Mouse (Mus musculus) embryonic facial prominence, embryonic 10.5 days (tissue): ENCODE data around the gene Myo6. TPM values are rescaled to one million over a fixed set of nuclear protein-coding genes. Genes with fewer than 3 reads are reported as not detected.

Experiments used
- DNase-seq: peaks from one replicate; pipeline ENCODE4 v3.0.0-alpha.2; 2017; ENCODE audit warnings: low spot score
- H3K27ac ChIP-seq: fragments of 300-500 bp; sonication (generic); replicated peaks from 2 replicates; pipeline ENCODE4 v1.5.1; 2016; ENCODE audit warnings: mild to moderate bottlenecking
- H3K27me3 ChIP-seq: fragments of 300-500 bp; sonication (generic); replicated peaks from 2 replicates; pipeline ENCODE4 v1.6.1; 2016; ENCODE audit warnings: low read depth, mild to moderate bottlenecking; ENCODE audit not compliant: poor library complexity, severe bottlenecking
- H3K36me3 ChIP-seq: fragments of 300-500 bp; sonication (generic); replicated peaks from 2 replicates; pipeline ENCODE4 v1.6.1; 2016; ENCODE audit warnings: mild to moderate bottlenecking, moderate library complexity
- H3K4me1 ChIP-seq: fragments of 300-500 bp; sonication (generic); 2 replicates; pipeline ENCODE4 v1.6.1; 2016
- H3K4me3 ChIP-seq: fragments of 300-500 bp; sonication (generic); 2 replicates; pipeline ENCODE4 v1.5.1; 2016; ENCODE audit warnings: mild to moderate bottlenecking, moderate library complexity
- H3K9me3 ChIP-seq: fragments of 300-500 bp; sonication (generic); 2 replicates; pipeline ENCODE4 v1.6.1; 2016; ENCODE audit warnings: mild to moderate bottlenecking
- WGBS: fragments of 180-500 bp; shearing (Covaris S2); methylation state at CpG from one replicate; pipeline ENCODE4 v1.1.7; 2016; 5-methylcytosine and 5-hydroxymethylcytosine counted together
- polyA plus RNA-seq: library from polyadenylated mRNA; unstranded; fragments of >200 nt; fragmentation: Nextera tagmentation; extraction: Ambion mirVana; gene quantifications from 2 replicates; pipeline ENCODE4 v1.2.1, GENCODE M21; 2016

Gene Myo6
- polyA plus RNA-seq, 1 experiment from 2014 or later, result 10.7 TPM

DNA sequence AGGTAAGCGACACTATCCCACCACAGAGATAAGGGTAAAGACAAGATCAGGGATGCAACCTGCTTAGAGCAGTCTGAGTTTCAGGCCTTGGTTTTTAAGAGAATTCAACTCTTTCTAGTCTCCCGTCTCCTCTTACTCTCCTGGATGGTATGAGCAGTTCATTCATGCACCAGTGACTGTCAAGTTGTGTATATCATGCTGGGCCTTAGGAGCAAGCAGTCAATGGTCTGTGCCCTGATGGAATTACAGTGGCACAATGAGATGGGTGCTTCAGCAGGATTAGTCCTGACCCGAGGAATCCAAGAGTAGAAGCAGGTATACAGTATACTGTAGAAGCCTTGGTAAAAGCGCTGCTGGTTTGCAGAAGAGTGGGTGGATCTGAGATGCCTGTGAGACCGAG, 50.7 kb downstream of the Myo6 start:
- Histone ChIP-seq H3K4me3 (no peak overlapping the region), H3K27ac (no peak overlapping the region), H3K9me3 (no peaks in the 10 kb centered on the region), H3K36me3 (no peaks in the 10 kb centered on the region), H3K27me3 (no peaks in the 10 kb centered on the region), H3K4me1 (0 out of 2 replicates have a peak, but pooled peaks cover 11% of the 10 kb centered on the region)
- 87% methylated on average over 5 of the region's 5 CpGs for WGBS
- no peak for DNase-seq

DNA sequence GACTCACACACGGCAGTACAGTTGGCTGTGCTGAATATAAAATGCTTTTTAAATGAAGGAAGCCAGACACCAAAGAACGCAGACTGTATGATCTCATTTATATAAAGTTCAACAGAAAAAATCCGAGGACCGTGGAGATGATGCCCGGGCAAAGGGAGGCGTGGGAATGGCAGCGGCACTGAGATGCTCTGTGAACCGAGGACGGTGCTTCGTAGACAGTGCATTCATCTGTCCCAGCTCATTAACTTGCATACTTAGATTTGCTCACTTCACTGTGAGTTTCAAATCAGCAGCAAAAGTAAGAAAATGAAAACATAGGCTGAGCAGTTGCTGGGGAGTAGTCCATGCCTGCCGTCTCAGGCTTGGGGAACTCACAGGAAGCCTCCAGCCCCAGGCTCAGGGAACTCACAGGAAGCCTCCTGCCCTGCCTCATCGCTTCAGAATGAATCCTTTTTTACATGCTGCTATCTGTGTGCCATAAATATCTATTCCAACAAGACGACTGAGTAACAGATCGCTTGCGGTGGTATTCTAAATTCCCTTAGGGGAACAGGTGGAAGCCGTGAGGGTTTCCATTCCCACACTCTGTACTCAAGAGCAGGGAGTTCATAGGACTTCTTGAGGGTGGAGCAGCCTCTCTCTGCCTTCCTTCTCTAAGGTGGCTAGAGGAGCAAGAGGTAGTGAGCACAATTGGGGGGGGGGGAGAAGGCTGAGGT, 52.1 kb downstream of the Myo6 start:
- H3K9me3 ChIP-seq, result no peaks in the 10 kb centered on the region
- 83% methylated on average over 16 of the region's 16 CpGs for WGBS
- no peak overlapping the region for H3K4me3 ChIP-seq
- 0 out of 2 replicates have a peak, but pooled peaks cover 11% of the 10 kb centered on the region for H3K4me1 ChIP-seq
- no peak overlapping the region for H3K27ac ChIP-seq
- no peaks in the 10 kb centered on the region for H3K36me3 ChIP-seq
- H3K27me3 ChIP-seq, result no peaks in the 10 kb centered on the region
- DNase-seq, result no peak

DNA sequence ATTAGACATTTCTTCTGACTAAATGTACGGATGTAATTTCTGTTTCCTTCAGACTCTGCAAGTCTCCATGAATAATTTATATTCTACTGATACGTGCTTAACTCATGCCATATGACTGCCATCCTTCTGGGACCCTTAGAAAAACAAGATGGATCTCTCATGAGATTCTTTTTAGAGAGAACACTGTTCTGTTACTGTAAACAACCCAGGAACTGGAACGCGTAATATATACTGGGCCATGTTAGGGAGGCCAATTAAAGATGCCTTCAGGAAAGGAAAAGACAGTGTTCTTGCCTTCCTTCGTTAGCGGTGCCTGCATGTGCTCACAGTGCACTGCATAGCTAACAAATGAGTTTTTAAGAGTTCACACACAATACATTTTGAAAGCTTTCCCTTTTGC, 53.9 kb downstream of the Myo6 start:
- no peaks in the 10 kb centered on the region for H3K36me3 ChIP-seq
- no peak for DNase-seq
- H3K27me3 ChIP-seq, result no peaks in the 10 kb centered on the region
- 0 out of 2 replicates have a peak, but pooled peaks cover 11% of the 10 kb centered on the region for H3K4me1 ChIP-seq
- WGBS, result 67% methylated on average over 6 of the region's 6 CpGs
- no peak overlapping the region for H3K27ac ChIP-seq
- H3K9me3 ChIP-seq, result no peaks in the 10 kb centered on the region
- H3K4me3 ChIP-seq, result no peak overlapping the region

DNA sequence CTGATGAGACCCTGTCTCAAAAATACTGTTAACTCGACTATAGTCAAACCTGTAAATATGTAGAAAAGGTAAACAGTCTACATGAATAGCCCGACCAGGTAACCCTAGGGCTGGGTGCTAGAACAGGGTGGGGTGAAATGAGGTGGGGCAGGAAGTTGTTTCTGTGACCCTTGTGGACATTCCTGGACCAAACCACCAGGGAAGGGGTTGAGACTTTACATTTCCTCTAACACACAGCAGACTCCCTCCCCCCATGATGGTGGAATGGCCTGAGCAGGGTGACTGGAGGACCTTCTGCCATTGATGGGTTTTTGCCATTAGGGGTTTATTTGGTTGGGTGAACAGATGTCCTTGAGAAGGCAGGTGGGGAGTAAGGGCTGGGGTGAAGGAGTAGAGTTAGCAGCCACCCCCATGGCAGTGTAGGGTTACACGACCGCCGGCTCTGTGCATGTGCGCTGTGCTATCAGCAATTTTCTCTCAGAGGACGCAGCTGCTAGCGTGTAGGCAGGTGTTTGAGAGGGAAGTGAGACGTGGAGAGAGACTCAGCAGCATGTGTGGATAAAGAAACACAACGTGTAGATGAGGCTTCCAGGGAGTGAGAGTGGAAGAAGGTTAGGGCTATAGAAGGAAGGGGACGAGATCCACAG, 59.3 kb downstream of the Myo6 start:
- Histone ChIP-seq H3K9me3 (no peaks in the 10 kb centered on the region), H3K4me1 (peaks cover 8% of the 10 kb centered on the region; the same call in 1 of the 2 replicates), H3K27me3 (no peaks in the 10 kb centered on the region), H3K4me3 (no peak overlapping the region), H3K27ac (no peak overlapping the region), H3K36me3 (no peaks in the 10 kb centered on the region)
- WGBS, result 85% methylated on average over 11 of the region's 11 CpGs
- DNase-seq, result peak; percentile 20

GRCm38 (mm10) chr9:80226579-80227325, 61.9 kb downstream of the Myo6 start:
- Histone ChIP-seq H3K4me3 (no peak overlapping the region), H3K4me1 (peaks cover 5% of the 10 kb centered on the region; the same call in 1 of the 2 replicates), H3K27me3 (no peaks in the 10 kb centered on the region), H3K9me3 (no peaks in the 10 kb centered on the region), H3K36me3 (no peaks in the 10 kb centered on the region), H3K27ac (no peak overlapping the region)
- 87% methylated on average over 5 of the region's 5 CpGs for WGBS
- DNase-seq, result no peak

DNA sequence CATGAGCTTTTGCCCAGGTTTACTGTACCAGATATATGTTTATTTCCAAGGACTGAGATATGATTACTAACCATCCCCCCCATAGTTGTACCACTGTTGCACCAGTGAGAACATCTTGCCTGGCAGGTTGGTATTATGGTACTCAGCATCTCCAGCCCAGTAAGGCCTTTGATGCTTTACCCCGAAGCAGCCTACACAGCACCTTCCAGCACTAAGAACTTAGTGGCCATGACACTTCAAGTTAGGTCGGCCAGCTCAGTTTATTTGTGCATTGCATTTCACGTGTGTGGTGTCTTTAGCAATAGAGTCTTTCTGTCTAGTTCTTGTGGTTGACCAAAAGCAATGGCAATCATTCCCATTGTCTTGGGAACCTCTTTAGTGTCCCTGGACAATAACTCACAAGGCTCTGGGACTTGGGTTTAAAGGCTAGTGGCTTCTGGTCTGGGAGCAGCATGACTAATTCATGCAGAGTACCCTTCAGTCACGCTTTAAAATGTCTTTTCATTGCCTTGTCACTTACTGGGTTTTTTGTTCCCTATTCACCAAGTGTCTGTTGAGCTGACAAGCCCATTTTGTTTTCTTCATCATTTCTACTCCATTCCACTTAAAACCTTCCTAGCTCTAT, 69.1 kb downstream of the Myo6 start:
- no peaks in the 10 kb centered on the region for H3K36me3 ChIP-seq
- no peak for DNase-seq
- H3K27me3 ChIP-seq, result no peaks in the 10 kb centered on the region
- H3K27ac ChIP-seq, result no peak overlapping the region
- WGBS, result 60% methylated on average over 4 of the region's 4 CpGs
- no peaks in the 10 kb centered on the region for H3K4me1 ChIP-seq
- H3K9me3 ChIP-seq, result no peaks in the 10 kb centered on the region
- no peak overlapping the region for H3K4me3 ChIP-seq

DNA sequence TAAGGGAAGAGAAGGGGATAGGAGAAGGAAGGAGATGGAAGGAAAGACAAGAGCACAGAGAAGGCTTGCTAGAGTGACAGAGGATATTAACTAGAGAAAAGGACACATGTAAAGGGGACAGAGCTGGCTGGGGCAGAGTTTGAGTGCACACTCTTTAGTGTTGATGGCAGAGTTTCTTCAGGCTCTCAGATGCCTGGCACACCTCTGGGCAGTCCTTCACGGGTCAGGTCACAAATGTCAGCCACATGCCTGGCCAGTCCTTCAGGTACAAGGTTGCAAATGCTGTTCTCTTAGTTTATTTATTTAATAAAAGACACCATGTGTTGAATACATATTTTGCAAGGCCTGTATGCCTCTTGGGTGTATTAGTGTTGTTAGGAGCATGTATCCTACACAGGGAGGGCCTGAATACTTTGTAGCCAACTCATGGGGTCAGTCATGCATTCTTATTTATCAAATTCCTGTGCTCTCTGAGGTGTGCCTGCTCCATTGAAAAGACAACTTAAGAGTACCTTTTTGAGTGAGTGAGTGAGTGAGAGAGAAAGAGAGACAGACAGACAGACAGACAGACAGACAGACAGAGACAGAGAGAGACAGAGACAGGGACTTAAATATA, 72.5 kb downstream of the Myo6 start:
- Histone ChIP-seq H3K36me3 (no peaks in the 10 kb centered on the region), H3K4me3 (no peak overlapping the region), H3K27ac (no peak overlapping the region), H3K9me3 (peaks cover 4% of the 10 kb centered on the region; the same call in 1 of the 2 replicates), H3K27me3 (no peaks in the 10 kb centered on the region), H3K4me1 (peaks cover 6% of the 10 kb centered on the region)
- DNase-seq, result no peak
- 82% methylated on average over 1 of the region's 1 CpGs for WGBS

DNA sequence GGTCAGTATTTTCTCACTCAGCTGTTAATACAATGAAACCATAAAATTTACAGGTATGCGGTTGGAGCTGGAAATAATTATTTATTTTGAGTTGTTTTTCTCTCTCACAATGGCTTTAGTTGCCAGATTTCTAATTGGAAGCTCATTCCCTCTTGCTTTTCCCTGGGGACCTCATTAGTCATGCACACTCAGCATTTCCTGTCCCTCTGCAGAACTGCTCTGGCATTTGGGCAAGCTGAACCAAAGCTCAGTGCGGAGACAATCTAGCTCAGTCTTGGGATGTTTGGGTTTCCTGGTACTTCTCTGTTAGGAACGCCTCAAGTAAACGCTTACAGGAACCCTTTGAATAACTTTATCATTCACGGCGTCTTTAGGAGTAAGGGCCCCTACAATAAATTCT, 76.9 kb downstream of the Myo6 start:
- 42% methylated on average over 6 of the region's 6 CpGs for WGBS
- Histone ChIP-seq H3K9me3 (peaks cover 4% of the 10 kb centered on the region; the same call in 1 of the 2 replicates), H3K27me3 (no peaks in the 10 kb centered on the region), H3K4me1 (peaks cover 6% of the 10 kb centered on the region), H3K27ac (no peak overlapping the region), H3K4me3 (no peak overlapping the region), H3K36me3 (no peaks in the 10 kb centered on the region)
- peak; percentile 24 for DNase-seq

DNA sequence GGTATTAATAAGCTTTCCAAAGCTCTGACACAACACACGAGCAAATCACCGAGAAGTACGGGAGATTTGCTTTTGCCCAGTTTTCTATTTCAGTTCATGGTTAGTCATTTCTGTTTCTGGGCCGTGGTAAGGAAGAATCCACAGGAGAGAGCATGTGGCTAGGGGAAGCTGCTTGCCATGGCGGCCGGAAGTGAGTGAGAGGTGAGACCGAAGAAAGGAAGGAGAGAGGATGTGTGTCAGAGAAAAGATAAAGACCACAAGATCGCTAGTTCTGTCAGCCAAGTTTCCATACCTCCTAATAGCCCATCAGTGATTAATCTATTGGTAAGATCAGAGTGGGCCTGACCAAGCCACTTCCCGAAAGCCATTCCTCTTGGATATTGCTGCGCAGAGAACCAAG, 87.3 kb downstream of the Myo6 start:
- Histone ChIP-seq H3K9me3 (no peaks in the 10 kb centered on the region), H3K27me3 (no peaks in the 10 kb centered on the region), H3K4me1 (no peaks in the 10 kb centered on the region), H3K4me3 (no peak overlapping the region), H3K36me3 (no peaks in the 10 kb centered on the region), H3K27ac (no peak overlapping the region)
- DNase-seq, result no peak
- 91% methylated on average over 10 of the region's 10 CpGs for WGBS

DNA sequence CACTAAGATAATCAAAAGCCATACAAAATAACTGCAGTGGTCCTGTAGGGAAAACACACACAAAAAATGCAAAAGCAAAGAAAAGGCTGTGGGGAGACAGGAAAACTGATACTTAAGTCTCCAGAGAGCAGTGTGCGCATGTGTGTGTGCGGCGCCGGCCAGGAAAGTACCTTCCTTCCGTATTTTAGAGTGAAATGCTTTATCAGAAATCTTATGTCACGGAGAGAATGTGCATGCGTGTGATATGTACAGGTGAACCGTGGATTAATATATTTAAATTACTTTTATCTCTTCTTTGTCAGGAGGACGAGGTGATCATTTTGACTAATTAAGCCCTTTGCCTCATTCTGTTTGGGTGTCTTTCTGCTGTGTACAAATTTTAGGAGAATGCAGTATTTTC, 88.4 kb downstream of the Myo6 start:
- H3K27ac ChIP-seq, result no peak overlapping the region
- H3K9me3 ChIP-seq, result no peaks in the 10 kb centered on the region
- H3K36me3 ChIP-seq, result no peaks in the 10 kb centered on the region
- H3K27me3 ChIP-seq, result no peaks in the 10 kb centered on the region
- WGBS, result 91% methylated on average over 9 of the region's 9 CpGs
- no peak for DNase-seq
- H3K4me3 ChIP-seq, result no peak overlapping the region
- no peaks in the 10 kb centered on the region for H3K4me1 ChIP-seq

- Histone ChIP-seq H3K4me3 (no peak overlapping the region), H3K36me3 (no peaks in the 10 kb centered on the region), H3K27ac (no peak overlapping the region), H3K27me3 (no peaks in the 10 kb centered on the region), H3K4me1 (no peaks in the 10 kb centered on the region), H3K9me3 (no peaks in the 10 kb centered on the region)
- DNase-seq, result no peak
- 89% methylated on average over 2 of the region's 2 CpGs for WGBS
Measured at GRCm38 (mm10) chr9:80256561-80256960, 91.7 kb downstream of the Myo6 start.

DNA sequence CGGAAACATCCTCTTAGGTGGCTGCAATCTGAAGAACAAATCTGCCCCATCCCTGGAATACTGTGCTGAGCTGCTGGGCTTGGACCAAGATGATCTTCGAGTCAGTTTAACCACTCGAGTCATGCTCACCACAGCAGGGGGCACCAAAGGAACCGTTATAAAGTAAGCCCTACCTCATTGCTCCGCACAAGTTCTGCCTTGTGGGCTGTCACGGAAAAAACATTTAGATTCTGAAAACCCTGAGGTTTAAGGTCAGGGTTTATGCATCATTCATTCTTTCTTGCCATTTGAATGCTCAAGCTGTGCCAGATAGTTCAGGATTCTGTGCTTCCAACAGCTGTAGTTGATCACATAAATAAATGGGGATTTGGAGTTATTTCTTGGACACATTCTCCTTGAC, 93.6 kb downstream of the Myo6 start:
- H3K4me3 ChIP-seq, result no peak overlapping the region
- H3K9me3 ChIP-seq, result no peaks in the 10 kb centered on the region
- no peaks in the 10 kb centered on the region for H3K36me3 ChIP-seq
- peaks cover 9% of the 10 kb centered on the region for H3K4me1 ChIP-seq
- WGBS, result 73% methylated on average over 6 of the region's 6 CpGs
- H3K27ac ChIP-seq, result no peak overlapping the region
- no peak for DNase-seq
- H3K27me3 ChIP-seq, result no peaks in the 10 kb centered on the region
